Mouse (Mus musculus): Measurements from ENCODE around the gene Mapre1. TPM values are rescaled to one million over a fixed set of nuclear protein-coding genes. Genes with fewer than 3 reads are reported as not detected.
"Not testable (repeated sequence)": the region's sequence is repeated elsewhere in the genome, so short reads cannot be mapped to it uniquely, and the experiment has no call there.

Mapre1 gene
- polyA plus RNA-seq, 1 experiment from 2014 or later: 337 TPM

DNA sequence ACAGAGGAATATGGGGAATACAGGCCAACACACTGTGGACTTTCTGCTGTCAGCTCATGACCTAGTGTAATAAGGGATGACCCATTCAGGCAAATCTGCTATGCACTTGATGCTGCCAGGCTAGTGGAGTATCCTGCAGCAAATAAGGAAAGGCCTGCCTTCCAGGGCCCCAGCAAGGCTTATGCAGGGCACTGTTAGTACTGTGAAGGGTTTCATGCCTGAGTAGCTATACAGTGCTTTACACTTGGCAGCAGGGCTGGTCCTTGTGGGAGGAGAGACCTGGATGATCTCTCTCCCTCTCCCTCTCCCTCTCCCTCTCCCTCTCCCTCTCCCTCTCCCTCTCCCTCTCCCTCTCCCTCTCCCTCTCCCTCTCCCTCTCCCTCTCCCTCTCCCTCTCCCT lies 52.3 kb downstream of the Mapre1 start:
- H3K27me3 ChIP-seq (ENCODE audit: control insufficient read depth, insufficient read depth, low read length): no peaks in the 10 kb centered on the region
- ATAC-seq (ENCODE audit: low read depth): no peak
- no peaks in the 10 kb centered on the region for H3K36me3 ChIP-seq (ENCODE audit: control insufficient read depth, insufficient read depth, low read length)
- H3K4me1 ChIP-seq (ENCODE audit: control insufficient read depth, insufficient read depth, low read length): no peaks in the 10 kb centered on the region
- no peaks in the 10 kb centered on the region for H3K9me3 ChIP-seq (ENCODE audit: control insufficient read depth, low read length)
- H3K9ac ChIP-seq (replicated peaks; ENCODE audit: low read depth, low read length): no peak overlapping the region
- no peak overlapping the region for H3K4me2 ChIP-seq (ENCODE audit: low read depth, low read length)
- no peak overlapping the region for H3K27ac ChIP-seq (ENCODE audit: low read depth, low read length)
- H3K4me3 ChIP-seq (ENCODE audit: low read depth, low read length): no peak overlapping the region

DNA sequence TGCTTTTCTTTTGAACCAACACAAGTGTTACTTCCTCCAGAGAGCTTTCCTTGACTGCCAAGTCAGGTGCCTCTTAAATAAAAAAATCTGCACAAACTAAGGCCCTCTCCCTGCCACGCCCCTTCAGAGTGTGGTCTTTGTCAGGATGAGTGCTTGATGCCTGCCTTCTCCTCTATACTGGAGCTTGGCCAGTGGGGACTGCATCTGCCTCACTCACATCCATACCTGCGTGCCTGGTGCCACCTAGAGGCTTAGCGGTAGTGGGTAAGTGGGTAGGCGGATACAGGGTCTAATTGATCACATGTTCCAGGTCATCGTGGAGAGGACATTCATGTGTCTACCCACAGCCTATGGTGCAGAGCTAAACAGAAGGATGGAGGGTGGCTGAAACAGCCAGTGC lies 54.0 kb downstream of the Mapre1 start:
- no peak overlapping the region for H3K9ac ChIP-seq (replicated peaks; ENCODE audit: low read depth, low read length)
- H3K27ac ChIP-seq (ENCODE audit: low read depth, low read length): no peak overlapping the region
- WGBS: 54% methylated on average over 5 of the region's 5 CpGs
- no peak overlapping the region for H3K4me2 ChIP-seq (ENCODE audit: low read depth, low read length)
- no peak for ATAC-seq (ENCODE audit: low read depth)
- no peaks in the 10 kb centered on the region for H3K36me3 ChIP-seq (ENCODE audit: control insufficient read depth, insufficient read depth, low read length)
- H3K27me3 ChIP-seq (ENCODE audit: control insufficient read depth, insufficient read depth, low read length): no peaks in the 10 kb centered on the region
- H3K4me3 ChIP-seq (ENCODE audit: low read depth, low read length): no peak overlapping the region
- H3K4me1 ChIP-seq (ENCODE audit: control insufficient read depth, insufficient read depth, low read length): no peaks in the 10 kb centered on the region
- H3K9me3 ChIP-seq (ENCODE audit: control insufficient read depth, low read length): no peaks in the 10 kb centered on the region

DNA sequence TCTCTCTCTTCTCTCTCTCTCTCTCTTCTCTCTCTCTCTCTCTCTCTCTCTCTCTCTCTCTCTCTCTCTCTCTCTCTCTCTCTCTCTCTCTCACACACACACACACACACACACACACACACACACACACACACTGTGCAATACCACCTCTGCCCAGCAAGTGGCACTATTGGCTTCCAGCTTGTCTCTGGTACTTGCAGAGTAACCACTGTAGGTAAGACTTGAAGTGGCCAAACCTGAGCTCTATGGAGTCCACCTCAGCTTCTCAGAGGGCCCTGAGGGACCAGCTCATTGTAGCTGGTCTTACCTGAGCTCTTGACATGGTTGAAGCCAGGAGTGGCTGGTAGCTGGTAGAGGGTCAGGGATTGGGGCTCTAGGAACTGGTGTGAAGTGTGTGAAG lies 66.4 kb downstream of the Mapre1 start:
- not testable (repeated sequence) for H3K4me3 ChIP-seq (ENCODE audit: low read depth, low read length); ATAC-seq (ENCODE audit: low read depth); H3K9me3 ChIP-seq (ENCODE audit: control insufficient read depth, low read length); H3K27ac ChIP-seq (ENCODE audit: low read depth, low read length); H3K4me2 ChIP-seq (ENCODE audit: low read depth, low read length); H3K9ac ChIP-seq (replicated peaks; ENCODE audit: low read depth, low read length); H3K27me3 ChIP-seq (ENCODE audit: control insufficient read depth, insufficient read depth, low read length); H3K36me3 ChIP-seq (ENCODE audit: control insufficient read depth, insufficient read depth, low read length); H3K4me1 ChIP-seq (ENCODE audit: control insufficient read depth, insufficient read depth, low read length)

DNA sequence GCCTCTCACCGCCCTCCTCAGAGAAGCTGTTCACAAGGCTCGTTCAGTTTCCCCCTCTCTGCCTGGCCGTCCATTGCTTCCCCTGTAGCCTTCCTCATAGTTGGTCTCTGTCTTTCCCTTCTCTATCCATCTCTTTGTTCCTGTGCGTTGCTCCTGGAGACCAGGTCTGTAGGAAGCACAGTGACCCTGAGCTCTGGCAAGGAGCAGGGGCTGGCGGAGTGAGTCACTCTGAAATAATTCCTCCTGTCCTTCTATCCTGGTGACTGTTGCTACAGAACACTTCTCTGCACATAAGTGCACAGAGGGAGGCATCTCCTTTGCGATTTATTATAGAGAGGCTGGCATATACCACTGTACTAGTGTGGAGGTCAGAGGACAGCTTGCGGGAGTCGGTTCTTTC lies 67.1 kb downstream of the Mapre1 start:
- no peak for ATAC-seq (ENCODE audit: low read depth)
- Histone ChIP-seq H3K4me3 (ENCODE audit: low read depth, low read length) (no peak overlapping the region), H3K36me3 (ENCODE audit: control insufficient read depth, insufficient read depth, low read length) (no peaks in the 10 kb centered on the region), H3K9ac (replicated peaks; ENCODE audit: low read depth, low read length) (no peak overlapping the region), H3K27me3 (ENCODE audit: control insufficient read depth, insufficient read depth, low read length) (no peaks in the 10 kb centered on the region), H3K9me3 (ENCODE audit: control insufficient read depth, low read length) (no peaks in the 10 kb centered on the region), H3K27ac (ENCODE audit: low read depth, low read length) (no peak overlapping the region), H3K4me2 (ENCODE audit: low read depth, low read length) (no peak overlapping the region), H3K4me1 (ENCODE audit: control insufficient read depth, insufficient read depth, low read length) (no peaks in the 10 kb centered on the region)
- WGBS: 79% methylated on average over 8 of the region's 8 CpGs

DNA sequence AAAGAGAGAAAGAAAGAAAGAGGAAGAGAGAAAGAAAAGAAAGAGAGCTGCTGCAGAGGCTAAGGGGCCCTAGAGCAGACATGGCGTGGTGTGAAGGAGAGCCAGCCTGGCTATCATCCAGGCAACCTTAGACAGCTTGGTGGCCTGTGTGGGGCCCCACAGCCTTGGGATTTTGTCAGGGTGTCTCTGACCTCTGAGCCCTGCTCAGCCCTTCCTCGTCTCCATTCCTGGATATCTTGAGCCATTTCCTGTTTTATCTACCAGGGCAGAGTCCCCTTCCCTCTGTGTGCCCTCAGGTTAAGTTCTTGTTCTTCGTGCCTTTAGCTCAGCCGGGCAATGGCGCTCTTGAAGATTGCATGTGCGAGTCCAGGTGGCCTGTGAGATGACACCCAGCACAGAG lies 67.8 kb downstream of the Mapre1 start:
- no peaks in the 10 kb centered on the region for H3K27me3 ChIP-seq (ENCODE audit: control insufficient read depth, insufficient read depth, low read length)
- H3K4me2 ChIP-seq (ENCODE audit: low read depth, low read length): no peak overlapping the region
- no peak overlapping the region for H3K9ac ChIP-seq (replicated peaks; ENCODE audit: low read depth, low read length)
- no peaks in the 10 kb centered on the region for H3K36me3 ChIP-seq (ENCODE audit: control insufficient read depth, insufficient read depth, low read length)
- ATAC-seq (ENCODE audit: low read depth): no peak
- no peak overlapping the region for H3K27ac ChIP-seq (ENCODE audit: low read depth, low read length)
- 82% methylated on average over 6 of the region's 6 CpGs for WGBS
- no peaks in the 10 kb centered on the region for H3K9me3 ChIP-seq (ENCODE audit: control insufficient read depth, low read length)
- no peaks in the 10 kb centered on the region for H3K4me1 ChIP-seq (ENCODE audit: control insufficient read depth, insufficient read depth, low read length)
- no peak overlapping the region for H3K4me3 ChIP-seq (ENCODE audit: low read depth, low read length)

DNA sequence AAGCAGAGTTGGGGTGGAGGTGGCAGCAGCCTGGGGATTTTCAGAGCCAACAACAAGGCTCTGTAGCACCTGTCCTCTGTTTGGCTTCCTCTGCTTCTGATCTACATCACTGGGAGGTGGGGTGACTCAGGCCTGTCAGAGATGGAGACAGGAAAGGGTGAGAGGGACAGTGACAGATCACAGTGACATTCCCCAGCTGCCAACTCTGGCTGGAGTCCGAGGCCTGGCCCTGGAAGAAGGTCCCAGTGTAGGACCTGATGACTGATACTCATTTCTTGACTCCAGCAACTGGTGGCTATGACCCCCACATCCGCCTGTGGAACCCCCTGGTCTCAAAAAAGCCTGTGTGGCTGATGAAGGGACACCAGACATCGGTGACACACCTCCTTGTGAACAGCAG lies 68.8 kb downstream of the Mapre1 start:
- Histone ChIP-seq H3K9me3 (ENCODE audit: control insufficient read depth, low read length) (no peaks in the 10 kb centered on the region), H3K36me3 (ENCODE audit: control insufficient read depth, insufficient read depth, low read length) (no peaks in the 10 kb centered on the region), H3K4me3 (ENCODE audit: low read depth, low read length) (no peak overlapping the region), H3K27me3 (ENCODE audit: control insufficient read depth, insufficient read depth, low read length) (no peaks in the 10 kb centered on the region), H3K4me2 (ENCODE audit: low read depth, low read length) (no peak overlapping the region), H3K9ac (replicated peaks; ENCODE audit: low read depth, low read length) (no peak overlapping the region), H3K27ac (ENCODE audit: low read depth, low read length) (no peak overlapping the region), H3K4me1 (ENCODE audit: control insufficient read depth, insufficient read depth, low read length) (no peaks in the 10 kb centered on the region)
- ATAC-seq (ENCODE audit: low read depth): no peak
- 67% methylated on average over 3 of the region's 3 CpGs for WGBS

DNA sequence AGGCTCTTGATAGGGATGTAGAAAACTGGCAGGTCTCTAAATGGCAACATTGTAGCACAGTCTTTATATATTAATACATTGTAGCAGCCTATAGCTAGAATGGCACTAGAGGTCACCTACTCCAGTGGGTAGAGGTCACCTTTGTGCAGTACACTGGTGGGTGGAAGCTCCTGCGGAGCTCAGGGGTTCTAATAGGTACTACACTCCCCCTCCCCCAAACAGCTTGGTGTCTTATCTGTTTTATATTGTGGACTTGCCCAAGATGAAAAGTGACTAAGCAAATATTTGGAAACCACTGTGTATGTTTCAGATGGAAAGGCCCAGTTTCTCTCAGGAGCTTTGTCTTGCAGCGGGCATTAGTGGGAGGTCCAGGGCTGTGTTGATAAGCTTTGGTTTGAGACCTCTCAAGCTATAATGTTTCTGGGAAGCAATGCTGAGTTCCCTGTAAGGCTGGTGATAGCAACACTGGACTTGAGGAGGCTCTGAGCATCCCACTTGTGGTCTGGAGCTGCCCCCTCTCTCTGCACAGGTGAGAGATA lies 81.0 kb downstream of the Mapre1 start:
- Histone ChIP-seq H3K4me3 (ENCODE audit: low read depth, low read length) (no peak overlapping the region), H3K9ac (replicated peaks; ENCODE audit: low read depth, low read length) (no peak overlapping the region), H3K4me2 (ENCODE audit: low read depth, low read length) (no peak overlapping the region), H3K27me3 (ENCODE audit: control insufficient read depth, insufficient read depth, low read length) (no peaks in the 10 kb centered on the region), H3K27ac (ENCODE audit: low read depth, low read length) (no peak overlapping the region), H3K9me3 (ENCODE audit: control insufficient read depth, low read length) (no peaks in the 10 kb centered on the region), H3K36me3 (ENCODE audit: control insufficient read depth, insufficient read depth, low read length) (no peaks in the 10 kb centered on the region), H3K4me1 (ENCODE audit: control insufficient read depth, insufficient read depth, low read length) (no peaks in the 10 kb centered on the region)
- 93% methylated on average over 2 of the region's 2 CpGs for WGBS
- no peak for ATAC-seq (ENCODE audit: low read depth)

Other genes with a start within 250 kb of the Mapre1 start
- not detected in 2 replicates for gene 4930404H24Rik, start 248.5 kb upstream of the Mapre1 start, polyA plus RNA-seq (2014; fragmentation: Nextera tagmentation; extraction: Ambion mirVana)
- 44.4 and 47.9 TPM in 2 replicates for gene Nol4l, start 211.3 kb upstream of the Mapre1 start, polyA plus RNA-seq (2014; fragmentation: Nextera tagmentation; extraction: Ambion mirVana)
- 77.1 and 77.3 TPM in 2 replicates for gene Commd7, start 108.5 kb upstream of the Mapre1 start, polyA plus RNA-seq (2014; fragmentation: Nextera tagmentation; extraction: Ambion mirVana)
- 2.9 and 3.6 TPM in 2 replicates for gene Dnmt3b, start 91.8 kb upstream of the Mapre1 start, polyA plus RNA-seq (2014; fragmentation: Nextera tagmentation; extraction: Ambion mirVana)
- not detected in 2 replicates for gene Dnmt3c, start 44.6 kb upstream of the Mapre1 start, polyA plus RNA-seq (2014; fragmentation: Nextera tagmentation; extraction: Ambion mirVana)
- not detected in 2 replicates for gene Efcab8, start 38.7 kb downstream of the Mapre1 start, polyA plus RNA-seq (2014; fragmentation: Nextera tagmentation; extraction: Ambion mirVana)
- gene Sun5, start 129.8 kb downstream of the Mapre1 start, polyA plus RNA-seq (2014; fragmentation: Nextera tagmentation; extraction: Ambion mirVana): not detected in 2 replicates
- gene Bpifb2, start 133.8 kb downstream of the Mapre1 start, polyA plus RNA-seq (2014; fragmentation: Nextera tagmentation; extraction: Ambion mirVana): not detected in 2 replicates
- not detected in 2 replicates for gene Bpifb6, start 159.1 kb downstream of the Mapre1 start, polyA plus RNA-seq (2014; fragmentation: Nextera tagmentation; extraction: Ambion mirVana)
- not detected in 2 replicates for gene Bpifb3, start 177.0 kb downstream of the Mapre1 start, polyA plus RNA-seq (2014; fragmentation: Nextera tagmentation; extraction: Ambion mirVana)
- not detected in 2 replicates for gene Bpifb4, start 196.9 kb downstream of the Mapre1 start, polyA plus RNA-seq (2014; fragmentation: Nextera tagmentation; extraction: Ambion mirVana)
- not detected in 2 replicates for gene Bpifa6, start 233.7 kb downstream of the Mapre1 start, polyA plus RNA-seq (2014; fragmentation: Nextera tagmentation; extraction: Ambion mirVana)